ENCODE assay signal across 26 mouse cellular contexts in genomic region chr1:180529847-180530246, GRCm38 (mm10). TPM values are rescaled to one million over a fixed set of nuclear protein-coding genes. Genes with fewer than 3 reads are reported as not detected.
"Had no signal": no experiment of that assay in that cellular context is flagged by ENCODE, and none has a peak within 500 bp of the region (broad histone marks: within the 10 kb centered on the region; RNA-seq: fewer than 3 reads in every experiment).

No protein-coding gene starts in this region.

- H3K27me3 ChIP-seq: hindbrain, embryonic 13.5 days; hindbrain, embryonic 15.5 days; kidney, embryonic 15.5 days; limb, embryonic 13.5 days; limb, embryonic 15.5 days had no signal

- ATAC-seq: hindbrain, postnatal 0 days; intestine, embryonic 16.5 days had no signal

- H3K4me2 ChIP-seq: heart, embryonic 11.5 days; heart, embryonic 13.5 days; heart, embryonic 15.5 days; hindbrain, embryonic 13.5 days; hindbrain, embryonic 15.5 days; kidney, embryonic 15.5 days; limb, embryonic 13.5 days; limb, embryonic 15.5 days had no signal

- H3K9me3 ChIP-seq: hindbrain, embryonic 15.5 days had no signal

- H3K4me3 ChIP-seq: heart, adult 2 months; heart, embryonic 13.5 days; heart, embryonic 15.5 days; hindbrain, embryonic 13.5 days; hindbrain, embryonic 15.5 days; kidney, embryonic 15.5 days; layer of hippocampus, adult 2 months; left cerebral cortex, adult 2 months; limb, embryonic 13.5 days; limb, embryonic 15.5 days had no signal

- H3K9ac ChIP-seq: heart, embryonic 13.5 days; heart, embryonic 15.5 days; hindbrain, embryonic 13.5 days; hindbrain, embryonic 15.5 days; kidney, embryonic 15.5 days; limb, embryonic 13.5 days; limb, embryonic 15.5 days had no signal

- H3K36me3 ChIP-seq: heart, embryonic 13.5 days; heart, embryonic 15.5 days; hindbrain, embryonic 13.5 days; hindbrain, embryonic 15.5 days; kidney, embryonic 15.5 days; limb, embryonic 13.5 days; limb, embryonic 15.5 days had no signal

- H3K4me1 ChIP-seq: heart, embryonic 13.5 days; heart, embryonic 15.5 days; limb, embryonic 13.5 days; limb, embryonic 15.5 days had no signal

- DNase-seq: gastrocnemius, postnatal 14 days; gastrocnemius, postnatal 36 days; heart, adult 11 months; heart, adult 2 months; heart, postnatal 14 days; heart, postnatal 36 days; kidney, adult 11 months; kidney, adult 2 months; kidney, adult 9 months; kidney, postnatal 14 days; kidney, postnatal 4 days; left cerebral cortex, postnatal 4 days had no signal

- H3K27ac ChIP-seq: heart, adult 2 months; heart, embryonic 13.5 days; heart, embryonic 15.5 days; hindbrain, embryonic 13.5 days; hindbrain, embryonic 15.5 days; hindbrain, postnatal 0 days; kidney, embryonic 15.5 days; kidney, postnatal 0 days; layer of hippocampus, adult 2 months; left cerebral cortex, adult 2 months; limb, embryonic 13.5 days; limb, embryonic 15.5 days had no signal

RNA-seq across cellular contexts. Expression of gene Stum, which starts 46.5 kb away (rescaled TPM):
- total RNA-seq: hematopoietic stem cell, adult 5-6 weeks had no signal
